Mouse (Mus musculus) heart, postnatal 0 days (tissue): ENCODE data around the gene Brpf1.
A peak's percentile ranks its signal among the peaks of the same experiment; 100 is the strongest.

Experiments
- CTCF ChIP-seq: IDR thresholded peaks from 2 replicates; pipeline ENCODE4 v1.5.1; 2016; ENCODE audit warnings: antibody characterized with exemption, control low read depth, low read depth
- EP300 ChIP-seq: IDR thresholded peaks from 2 replicates; pipeline ENCODE4 v1.6.1; 2016; ENCODE audit warnings: antibody characterized with exemption, low read depth

DNA sequence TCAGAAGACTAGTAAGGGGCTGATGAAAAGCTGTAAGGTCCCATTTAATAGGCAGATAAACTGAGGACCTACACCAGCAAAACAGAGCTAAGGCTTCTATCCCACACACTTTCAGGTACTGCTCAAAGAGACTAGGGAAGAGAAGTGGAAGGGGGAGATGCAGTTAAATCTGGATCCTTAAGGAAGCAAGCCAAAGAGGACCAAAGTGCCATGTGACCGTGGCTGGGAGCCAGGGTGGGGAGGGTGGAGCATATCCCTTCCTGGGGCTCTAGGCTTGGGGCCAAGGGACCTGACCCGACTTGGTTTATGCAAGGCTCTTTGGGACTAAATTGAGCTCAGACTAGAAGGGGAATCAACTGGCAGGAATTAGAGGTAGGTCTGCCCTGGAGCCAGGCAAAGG lies 37.4 kb downstream of the Brpf1 start:
- TF ChIP-seq CTCF (no peak), EP300 (peak; percentile 42; the same call in 1 of the 2 replicates)
